Mouse (Mus musculus) liver, embryonic 14.5 days (tissue): Measurements from ENCODE around the gene Igf2r. TPM values are rescaled to one million over a fixed set of nuclear protein-coding genes. Genes with fewer than 3 reads are reported as not detected.

Source experiments
- ATAC-seq: fragments of 200-750 bp; cut with Nextera tagmentation; 2 replicates; pipeline ENCODE4 v1.8.0; 2017; ENCODE audit warnings: moderate number of reproducible peaks, mild to moderate bottlenecking, moderate library complexity; ENCODE audit not compliant: insufficient read depth
- DNase-seq, 3 experiments: peaks; one replicate each; pipeline ENCODE4 v3.0.0-alpha.2; 2012 to 2013; ENCODE audit warnings: low read depth in 3 of 3, low spot score in 3 of 3
- H3K27ac ChIP-seq: fragments of 300-500 bp; sonication (generic); 2 replicates; pipeline ENCODE4 v1.5.1; 2014; ENCODE audit warnings: moderate library complexity, mild to moderate bottlenecking, control low read depth, inconsistent platforms
- H3K27me3 ChIP-seq: fragments of 300-500 bp; sonication (generic); 2 replicates; pipeline ENCODE4 v1.6.1; 2014; ENCODE audit warnings: mild to moderate bottlenecking, low read length, moderate library complexity; ENCODE audit not compliant: control insufficient read depth, insufficient read depth
- H3K36me3 ChIP-seq: fragments of 300-500 bp; sonication (generic); replicated peaks from 2 replicates; pipeline ENCODE4 v1.6.1; 2014; ENCODE audit warnings: low read depth; ENCODE audit not compliant: control insufficient read depth, insufficient read depth
- H3K4me1 ChIP-seq, 2 experiments: fragments of 200-500 bp in 1 of 2; fragments of 300-500 bp in 1 of 2; sonication (generic) in 1 of 2; replicated peaks; 2 replicates each; pipeline ENCODE4 v1.6.1; 2012 to 2014; ENCODE audit warnings: antibody characterized with exemption in 1 of 2, inconsistent platforms in 1 of 2, low read length in 1 of 2; ENCODE audit not compliant: control insufficient read depth in 2 of 2, insufficient read depth in 2 of 2
- H3K4me2 ChIP-seq: fragments of 300-500 bp; sonication (generic); 2 replicates; pipeline ENCODE4 v1.6.1; 2014; ENCODE audit warnings: low read depth, mild to moderate bottlenecking, control low read depth, moderate library complexity
- H3K4me3 ChIP-seq, 2 experiments: fragments of 200-500 bp in 1 of 2; fragments of 300-500 bp in 1 of 2; sonication (generic) in 1 of 2; 2 replicates each; pipeline ENCODE4 v1.5.1; 2012 to 2014; ENCODE audit warnings: low read depth in 2 of 2, low read length in 2 of 2, mild to moderate bottlenecking in 2 of 2, control low read depth in 1 of 2, inconsistent platforms in 1 of 2, moderate library complexity in 1 of 2; ENCODE audit not compliant: insufficient read depth in 1 of 2
- H3K9ac ChIP-seq: fragments of 300-500 bp; sonication (generic); replicated peaks from 2 replicates; pipeline ENCODE4 v1.6.1; 2014; ENCODE audit warnings: mild to moderate bottlenecking, control low read depth, moderate library complexity
- H3K9me3 ChIP-seq: fragments of 300-500 bp; sonication (generic); 2 replicates; pipeline ENCODE4 v1.6.1; 2016; ENCODE audit warnings: low read length, mixed read lengths; ENCODE audit not compliant: control insufficient read depth
- CTCF ChIP-seq: IDR thresholded peaks from 2 replicates; pipeline ENCODE4 v1.5.1; 2016; ENCODE audit warnings: antibody characterized with exemption, low read depth, control low read depth
- EP300 ChIP-seq: IDR thresholded peaks from 2 replicates; pipeline ENCODE4 v1.6.1; 2016; ENCODE audit warnings: antibody characterized with exemption, low read depth
- WGBS: fragments of 180-500 bp; shearing (Covaris S2); extraction: QIAGEN DNeasy Blood & Tissue Kit; methylation state at CpG from one replicate; pipeline ENCODE4 v1.1.7; 2014; ENCODE audit not compliant: insufficient replicate concordance; 5-methylcytosine and 5-hydroxymethylcytosine counted together
- polyA plus RNA-seq, 2 experiments: library from polyadenylated mRNA; depleted of rRNA in 1 of 2; stranded (reverse) in 1 of 2; unstranded in 1 of 2; fragments of >200 nt; fragmentation: Nextera tagmentation in 1 of 2; extraction: Ambion mirVana in 1 of 2; gene quantifications; 2 replicates each; pipeline versions ENCODE4 v1.2.1 to v1.2.3; 2012 to 2014

Igf2r gene
- polyA plus RNA-seq, 2 experiments, result 12.6 to 12.8 TPM

DNA sequence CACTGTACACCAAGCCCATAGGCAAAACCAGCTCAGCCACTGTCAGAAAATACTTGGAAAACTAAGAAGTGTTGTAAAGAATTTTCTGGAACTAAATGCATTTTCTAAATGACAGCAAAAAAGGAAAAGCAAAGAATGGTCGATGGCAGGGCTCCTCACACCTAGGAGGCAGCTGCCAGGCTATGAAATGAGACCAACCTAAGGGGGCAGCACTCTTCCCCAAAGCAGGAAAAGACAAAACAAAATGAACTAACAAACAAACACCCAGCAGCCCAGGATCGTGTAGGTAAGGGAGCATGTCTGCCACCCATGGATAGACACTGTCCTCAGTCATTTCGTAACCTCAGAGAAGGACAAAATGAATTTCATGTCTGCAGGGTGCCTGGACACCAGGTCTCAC, 56.5 kb downstream of the Igf2r start:
- Histone ChIP-seq H3K36me3 (peaks cover 5% of the 10 kb centered on the region), H3K27ac (no peak overlapping the region), H3K27me3 (no peaks in the 10 kb centered on the region; the same call in 1 of the 2 replicates), H3K9me3 (no peaks in the 10 kb centered on the region), H3K4me1 (peaks cover 0 to 6% of the 10 kb centered on the region in 2 experiments; a peak in 1 of 4 replicates), H3K4me2 (no peak overlapping the region), H3K4me3 (no peak overlapping the region), H3K9ac (no peak overlapping the region)
- 55% methylated on average over 3 of the region's 3 CpGs for WGBS
- DNase-seq (no peak), ATAC-seq (no peak)
- no peak for TF ChIP-seq EP300
- no peak for TF ChIP-seq CTCF

DNA sequence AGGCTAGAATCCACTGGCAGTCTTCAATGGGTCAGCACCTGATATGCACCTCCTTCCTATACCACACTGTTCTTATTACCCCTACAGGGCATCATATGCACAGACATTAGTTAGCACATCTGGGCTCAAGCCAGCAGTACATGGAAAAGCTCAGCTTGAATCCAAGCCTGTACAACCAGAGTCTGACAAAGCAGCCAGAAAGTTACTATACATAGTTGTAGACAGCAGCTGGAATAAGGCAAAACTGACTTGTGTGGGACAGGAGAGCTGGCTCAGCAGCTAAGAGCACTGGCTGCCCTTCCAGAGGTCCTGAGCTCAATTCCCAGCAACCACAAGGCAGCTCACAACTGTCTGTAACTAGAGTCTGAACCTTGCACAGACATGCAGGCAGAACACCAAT, 57.3 kb downstream of the Igf2r start:
- ATAC-seq (no peak), DNase-seq (no peak)
- no peak overlapping the region for H3K4me2 ChIP-seq
- peaks cover 0 to 6% of the 10 kb centered on the region in 2 experiments; a peak in 1 of 4 replicates for H3K4me1 ChIP-seq
- H3K36me3 ChIP-seq, result peaks cover 5% of the 10 kb centered on the region
- no peak overlapping the region for H3K9ac ChIP-seq
- no peak overlapping the region for H3K4me3 ChIP-seq
- no peaks in the 10 kb centered on the region for H3K9me3 ChIP-seq
- TF ChIP-seq EP300, result no peak
- no peak for TF ChIP-seq CTCF
- H3K27ac ChIP-seq, result no peak overlapping the region
- no peaks in the 10 kb centered on the region; the same call in 1 of the 2 replicates for H3K27me3 ChIP-seq

DNA sequence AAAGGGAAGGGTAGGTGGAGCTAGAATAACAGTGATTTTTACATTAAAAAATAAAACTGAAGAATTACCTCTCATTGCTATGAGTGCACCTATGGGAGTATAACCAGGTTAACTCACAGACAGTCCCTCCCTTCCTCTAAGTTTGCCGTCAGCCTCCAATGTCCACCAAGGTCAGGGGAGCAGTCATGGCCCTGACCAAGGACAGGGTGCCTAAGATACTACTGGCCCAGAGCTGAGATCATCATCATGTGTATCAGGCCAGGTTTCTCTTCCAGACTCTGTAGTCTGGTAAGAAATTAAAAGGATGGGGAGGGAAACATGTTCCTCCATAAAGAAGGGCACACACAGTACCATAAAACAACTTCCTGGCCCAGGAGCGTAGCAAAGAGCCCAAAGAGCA, 58.5 kb downstream of the Igf2r start:
- no peaks in the 10 kb centered on the region for H3K9me3 ChIP-seq
- H3K4me1 ChIP-seq, result peaks cover 0 to 6% of the 10 kb centered on the region in 2 experiments; a peak in 1 of 4 replicates
- H3K9ac ChIP-seq, result no peak overlapping the region
- H3K36me3 ChIP-seq, result peaks cover 5% of the 10 kb centered on the region
- no peak overlapping the region for H3K4me3 ChIP-seq
- no peak overlapping the region for H3K27ac ChIP-seq
- H3K4me2 ChIP-seq, result no peak overlapping the region
- no peak for TF ChIP-seq EP300
- no peaks in the 10 kb centered on the region; the same call in 1 of the 2 replicates for H3K27me3 ChIP-seq
- no peak for ATAC-seq
- DNase-seq, result no peak
- 70% methylated on average over 2 of the region's 2 CpGs for whole genome bisulfite sequencing

DNA sequence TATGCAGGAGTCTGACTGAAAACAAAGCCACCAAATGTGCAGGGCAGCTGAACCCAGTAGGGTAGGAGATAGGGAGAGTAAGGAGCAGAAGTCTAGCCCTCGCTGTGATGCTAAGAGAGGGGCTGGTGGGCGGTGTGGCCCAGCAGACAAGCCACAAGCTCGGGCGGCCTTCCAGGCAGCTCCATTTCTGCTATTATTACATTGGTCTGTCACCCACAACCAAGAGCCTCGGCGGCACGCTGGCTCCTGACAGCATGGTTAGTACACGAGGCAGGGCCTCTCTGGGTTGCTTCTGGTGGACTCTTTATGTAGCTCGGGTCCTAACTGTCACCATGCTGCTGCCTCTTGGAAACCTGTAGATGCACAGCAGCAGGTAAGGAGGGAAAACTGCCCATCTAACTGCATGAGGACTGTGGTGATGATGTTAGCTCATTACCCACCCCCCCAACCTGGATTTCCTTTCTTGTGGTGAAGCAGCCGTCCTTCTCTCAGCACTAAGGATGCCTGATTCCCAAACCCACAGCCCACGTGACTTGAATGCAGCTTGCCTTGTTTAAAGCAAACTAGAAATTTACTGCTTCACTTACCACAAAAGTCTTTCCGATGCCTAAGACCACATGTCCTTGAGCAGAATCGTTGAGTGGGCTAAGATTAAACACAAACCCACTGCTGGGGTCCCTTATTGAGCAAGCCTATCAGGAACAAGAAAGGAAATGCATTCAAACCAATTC, 59.2 kb downstream of the Igf2r start:
- no peaks in the 10 kb centered on the region; the same call in 1 of the 2 replicates for H3K27me3 ChIP-seq
- no peak overlapping the region for H3K27ac ChIP-seq
- no peaks in the 10 kb centered on the region for H3K9me3 ChIP-seq
- peaks cover 2% of the 10 kb centered on the region for H3K36me3 ChIP-seq
- ATAC-seq (no peak), DNase-seq (no peak)
- WGBS, result 33% methylated on average over 13 of the region's 13 CpGs
- H3K4me3 ChIP-seq, result no peak overlapping the region
- no peak for TF ChIP-seq CTCF
- TF ChIP-seq EP300, result no peak
- H3K4me2 ChIP-seq, result no peak overlapping the region
- H3K9ac ChIP-seq, result no peak overlapping the region
- H3K4me1 ChIP-seq, result peaks cover 0 to 4% of the 10 kb centered on the region in 2 experiments; a peak in 1 of 4 replicates

DNA sequence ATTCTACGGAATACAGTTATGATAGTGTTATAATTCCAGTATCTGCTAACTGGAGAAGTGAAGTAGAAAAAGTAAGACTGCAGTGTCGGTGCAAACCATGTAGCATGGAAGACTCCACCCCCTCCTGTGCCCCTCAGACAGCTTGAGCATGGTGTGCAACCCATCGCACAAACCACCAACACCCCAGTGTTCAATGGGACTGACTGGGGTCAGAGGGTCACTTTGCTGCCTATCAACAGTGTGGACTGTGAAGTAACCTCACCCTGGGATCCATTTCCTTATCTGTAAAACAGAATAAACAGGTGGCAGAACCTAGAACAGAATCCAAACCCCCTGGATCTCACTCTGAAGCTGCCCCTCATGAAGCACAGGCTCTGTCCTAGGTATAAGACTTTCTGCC, 61.1 kb downstream of the Igf2r start:
- Histone ChIP-seq H3K4me1 (0 out of 4 replicates have a peak, but pooled peaks cover 0 to 2% of the 10 kb centered on the region in 2 experiments), H3K4me2 (no peak overlapping the region), H3K9me3 (no peaks in the 10 kb centered on the region), H3K9ac (no peak overlapping the region), H3K4me3 (no peak overlapping the region), H3K36me3 (peaks cover 2% of the 10 kb centered on the region), H3K27ac (no peak overlapping the region), H3K27me3 (no peaks in the 10 kb centered on the region; the same call in 1 of the 2 replicates)
- DNase-seq (no peak), ATAC-seq (no peak)
- TF ChIP-seq EP300, result no peak
- no peak for TF ChIP-seq CTCF
- WGBS, result 64% methylated on average over 3 of the region's 3 CpGs
